Mouse (Mus musculus): ENCODE results near the gene Ctbp2.

DNA sequence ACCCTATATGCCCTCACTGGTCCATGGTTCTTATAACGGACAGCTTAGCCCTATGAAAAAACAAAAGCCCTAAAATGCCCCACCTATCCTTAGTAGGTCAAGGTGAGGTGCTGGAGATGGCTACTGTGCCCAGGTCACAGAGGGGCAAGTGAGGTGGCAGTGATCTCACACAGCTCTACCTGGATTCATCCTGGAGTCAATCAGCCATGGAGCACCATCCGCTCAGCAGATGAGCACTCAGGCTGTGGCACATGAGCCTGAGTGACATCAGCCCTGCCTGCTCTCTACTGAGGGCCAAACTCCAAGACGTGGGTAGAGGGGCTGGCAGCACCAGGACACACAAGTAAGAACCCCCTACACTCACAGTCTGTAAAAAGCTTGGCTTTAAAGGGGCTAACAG lies 122.8 kb downstream of the Ctbp2 start:
- TF ChIP-seq GATA1 (IDR thresholded peaks at IDR 0.05; ENCODE audit: low read length), result no peak
- no peak for TF ChIP-seq TAL1 (IDR thresholded peaks at IDR 0.05; ENCODE audit: low read length)

Data from erythroblast, embryonic 14.5 days (primary cell).